Mouse (Mus musculus): ENCODE measurements at regions not wholly inside any gene's neighbourhood (a gene's known extent, or its start where the extent isn't known, plus 50 kb on each side); places are given as distances from the start of the nearest gene placed in this dataset.
A peak's percentile ranks its signal among the peaks of the same experiment; 100 is the strongest.

DNA sequence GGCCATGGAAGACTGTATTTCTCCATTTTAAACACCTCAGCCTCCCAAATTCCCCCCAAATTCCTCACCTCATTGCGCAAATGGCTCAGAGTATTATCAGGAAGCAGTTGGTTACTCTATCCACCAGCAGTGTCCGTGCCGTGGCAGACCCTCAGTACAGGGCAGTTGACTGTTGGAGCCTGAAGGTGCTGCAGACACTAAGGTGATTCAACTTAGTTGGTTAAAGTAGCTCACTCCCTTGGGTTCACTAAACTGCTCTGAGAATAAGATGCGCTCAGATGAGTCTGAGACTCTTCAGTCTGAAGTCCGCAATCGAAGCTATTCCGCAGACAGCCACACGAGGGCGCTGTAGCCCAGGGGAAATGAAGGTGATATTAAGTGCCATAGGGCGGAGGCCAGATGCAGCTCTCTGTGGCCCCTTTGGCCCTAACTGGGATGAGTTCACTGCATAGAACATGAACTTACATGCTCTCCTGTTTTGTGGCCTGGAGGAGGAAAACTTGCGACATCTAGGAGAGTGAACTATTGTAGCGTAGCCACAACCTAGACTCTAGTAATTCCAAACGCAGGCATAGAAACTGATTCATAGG is 62.9 kb downstream of the Amer3 start:
- H3K9ac ChIP-seq = no peak overlapping the region
- no peak overlapping the region for H3K4me3 ChIP-seq (replicated peaks)
- no peak for ATAC-seq (ENCODE audit: low read depth)
- no peaks in the 10 kb centered on the region for H3K27me3 ChIP-seq
- 33% methylated on average over 13 of the region's 13 CpGs for WGBS (ENCODE audit: insufficient replicate concordance)
- H3K36me3 ChIP-seq = no peaks in the 10 kb centered on the region
- H3K4me1 ChIP-seq (replicated peaks) = no peaks in the 10 kb centered on the region
- H3K4me2 ChIP-seq = no peak overlapping the region
- DNase-seq = peak; percentile 12
- no peak overlapping the region for H3K27ac ChIP-seq
- no peaks in the 10 kb centered on the region for H3K9me3 ChIP-seq (replicated peaks)

DNA sequence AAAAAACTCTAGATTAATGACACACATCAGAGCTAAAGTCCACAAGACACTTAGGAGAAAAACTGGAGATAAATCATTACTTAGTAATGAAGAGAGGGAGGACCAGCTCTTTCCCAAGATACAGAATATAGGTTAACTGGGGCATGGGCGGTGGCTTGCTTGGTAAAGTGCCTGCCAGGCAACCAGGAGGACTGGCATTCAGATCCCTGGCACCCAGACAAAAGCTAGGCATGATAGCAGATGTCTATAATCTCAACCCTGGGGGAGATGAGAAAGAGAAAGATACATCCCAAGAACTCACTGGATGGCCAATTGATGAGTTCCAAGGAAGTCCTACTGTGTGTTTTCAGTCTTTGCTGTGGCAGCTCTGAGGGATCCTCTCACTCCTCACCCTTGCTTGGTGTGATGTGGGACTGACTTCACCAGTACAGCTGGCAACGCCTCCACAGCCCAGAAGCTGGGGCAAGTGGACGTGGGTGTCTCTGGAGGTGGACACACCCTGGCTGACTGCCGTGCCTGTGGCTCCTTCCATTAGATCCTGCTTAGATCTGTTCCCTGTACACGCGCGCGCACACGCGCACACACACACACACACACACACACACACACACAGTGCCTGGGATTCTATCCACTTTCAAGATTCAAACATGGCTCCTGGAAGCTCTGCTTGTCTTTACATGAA is 74.6 kb downstream of the Amer3 start:
- Histone ChIP-seq H3K4me2 (no peak overlapping the region), H3K36me3 (no peaks in the 10 kb centered on the region), H3K9ac (no peak overlapping the region), H3K27me3 (no peaks in the 10 kb centered on the region), H3K9me3 (replicated peaks) (no peaks in the 10 kb centered on the region), H3K4me1 (replicated peaks) (no peaks in the 10 kb centered on the region), H3K27ac (no peak overlapping the region), H3K4me3 (replicated peaks) (no peak overlapping the region)
- 79% methylated on average over 10 of the region's 10 CpGs for WGBS (ENCODE audit: insufficient replicate concordance)
- DNase-seq (no peak), ATAC-seq (ENCODE audit: low read depth) (no peak)

DNA sequence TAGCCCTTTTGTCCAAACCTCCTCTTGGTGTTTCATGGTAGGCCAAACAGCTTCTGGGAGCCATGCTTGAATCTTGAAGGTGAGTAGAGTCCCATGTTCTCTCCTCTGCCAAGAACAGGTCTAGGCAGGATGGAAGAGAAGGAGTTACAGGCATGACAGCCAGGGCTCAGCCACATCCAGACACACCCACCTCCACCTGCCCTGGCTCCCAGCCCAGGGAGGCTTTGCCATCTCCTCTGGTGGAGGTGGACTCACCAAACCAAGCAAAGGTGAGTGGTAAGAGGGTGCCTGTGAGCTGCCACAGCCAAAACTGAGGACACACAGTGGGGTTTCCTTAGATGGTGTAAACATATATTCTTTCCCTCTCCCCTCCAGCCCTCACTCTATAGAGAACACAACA is 78.0 kb downstream of the Amer3 start:
- Histone ChIP-seq H3K27ac (no peak overlapping the region), H3K4me3 (replicated peaks) (no peak overlapping the region), H3K27me3 (no peaks in the 10 kb centered on the region), H3K36me3 (no peaks in the 10 kb centered on the region), H3K9me3 (replicated peaks) (no peaks in the 10 kb centered on the region), H3K4me1 (replicated peaks) (no peaks in the 10 kb centered on the region), H3K9ac (no peak overlapping the region), H3K4me2 (no peak overlapping the region)
- DNase-seq = no peak
- no peak for ATAC-seq (ENCODE audit: low read depth)

DNA sequence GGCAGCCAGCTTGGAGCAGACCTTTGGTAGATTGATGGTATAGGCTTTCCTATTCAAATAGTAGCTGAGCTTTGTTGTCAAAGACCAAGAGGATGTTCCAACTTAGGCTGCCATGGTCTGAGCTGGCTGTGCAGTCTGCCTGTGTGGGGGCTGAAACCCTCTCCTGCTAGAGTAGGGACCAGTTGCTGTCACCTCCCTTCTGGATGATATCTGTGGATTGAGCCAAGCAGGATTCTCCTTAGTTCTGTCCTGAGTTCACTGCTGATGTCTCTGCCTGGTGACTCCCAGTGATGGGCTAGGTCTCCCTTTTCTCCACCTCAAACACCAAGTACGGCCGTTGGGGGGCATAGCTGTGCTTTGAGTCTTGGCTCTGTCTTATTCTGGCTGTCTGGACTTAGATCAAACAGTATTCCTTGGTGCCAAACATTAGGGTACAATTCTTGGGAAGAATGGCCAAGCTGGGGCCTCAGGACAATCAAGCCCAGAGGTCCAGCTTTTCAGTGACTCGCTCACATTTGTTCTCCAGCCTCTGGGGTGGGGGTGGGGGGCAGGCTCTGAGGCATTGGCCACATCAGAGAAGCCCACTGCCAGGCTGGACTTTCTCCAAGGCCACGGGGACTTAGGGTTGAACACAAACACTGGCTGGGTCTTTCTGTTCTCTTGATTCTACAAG is 84.6 kb downstream of the Amer3 start:
- 54% methylated on average over 4 of the region's 4 CpGs for WGBS (ENCODE audit: insufficient replicate concordance)
- Histone ChIP-seq H3K36me3 (no peaks in the 10 kb centered on the region), H3K4me1 (replicated peaks) (no peaks in the 10 kb centered on the region), H3K9me3 (replicated peaks) (no peaks in the 10 kb centered on the region), H3K27ac (no peak overlapping the region), H3K4me2 (no peak overlapping the region), H3K9ac (no peak overlapping the region), H3K27me3 (no peaks in the 10 kb centered on the region), H3K4me3 (replicated peaks) (no peak overlapping the region)
- no peak for ATAC-seq (ENCODE audit: low read depth)
- no peak for DNase-seq

DNA sequence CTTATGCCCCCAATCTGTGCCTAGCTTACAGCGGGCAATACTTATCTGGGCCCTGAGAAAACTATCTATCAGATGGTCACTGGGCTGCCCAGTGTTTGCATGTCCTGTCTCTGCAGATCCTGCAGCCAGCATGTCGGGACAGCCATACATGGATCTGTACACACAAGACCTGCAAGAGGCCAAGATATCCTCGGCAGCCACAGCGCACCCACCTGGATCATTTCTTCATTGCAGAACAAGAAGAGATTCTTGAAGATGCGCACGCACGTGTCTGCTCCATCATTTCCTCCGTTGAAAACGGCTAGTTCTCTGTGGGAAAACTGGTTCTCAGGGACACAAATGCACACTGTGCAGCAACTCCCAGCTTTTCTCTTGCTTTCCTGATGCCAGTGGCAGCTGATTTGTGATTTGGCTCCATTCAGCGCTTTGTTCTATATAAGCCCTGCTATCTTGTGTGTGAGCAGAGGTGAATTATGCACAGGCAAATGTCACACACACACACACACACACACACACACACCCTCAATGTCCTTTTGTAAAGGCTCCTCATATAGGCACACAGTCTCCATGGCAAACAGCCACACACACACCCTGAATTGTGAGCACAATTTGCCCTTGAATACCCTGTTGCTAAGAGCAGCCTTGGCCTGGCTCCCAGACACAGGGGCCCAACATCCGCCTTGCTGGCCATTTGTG is 85.5 kb downstream of the Amer3 start:
- Histone ChIP-seq H3K4me3 (replicated peaks) (no peak overlapping the region), H3K27ac (no peak overlapping the region), H3K4me1 (replicated peaks) (no peaks in the 10 kb centered on the region), H3K9me3 (replicated peaks) (no peaks in the 10 kb centered on the region), H3K27me3 (no peaks in the 10 kb centered on the region), H3K36me3 (no peaks in the 10 kb centered on the region), H3K4me2 (no peak overlapping the region), H3K9ac (no peak overlapping the region)
- WGBS (ENCODE audit: insufficient replicate concordance) = 77% methylated on average over 11 of the region's 11 CpGs
- DNase-seq (no peak), ATAC-seq (ENCODE audit: low read depth) (no peak)

DNA sequence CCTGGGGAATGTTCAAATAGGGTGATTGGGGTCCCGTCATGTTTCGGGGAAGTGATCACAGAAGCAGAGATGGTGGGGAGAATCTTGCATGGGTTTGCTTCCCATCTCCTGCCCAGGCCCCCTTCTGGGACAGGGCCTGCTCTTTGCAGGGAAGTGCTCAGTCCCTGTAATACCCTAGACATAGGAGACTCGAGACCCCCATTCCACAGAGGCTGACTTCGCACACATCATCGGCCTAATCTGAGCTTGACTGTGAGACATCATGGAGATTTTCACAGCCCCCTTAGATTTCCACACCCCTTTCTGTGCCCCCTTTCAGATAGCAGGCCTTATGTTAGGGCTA is 86.0 kb downstream of the Amer3 start:
- Histone ChIP-seq H3K36me3 (no peaks in the 10 kb centered on the region), H3K9me3 (replicated peaks) (no peaks in the 10 kb centered on the region), H3K4me2 (no peak overlapping the region), H3K4me1 (replicated peaks) (no peaks in the 10 kb centered on the region), H3K9ac (no peak overlapping the region), H3K27me3 (no peaks in the 10 kb centered on the region), H3K27ac (no peak overlapping the region), H3K4me3 (replicated peaks) (no peak overlapping the region)
- 76% methylated on average over 5 of the region's 5 CpGs for WGBS (ENCODE audit: insufficient replicate concordance)
- ATAC-seq (ENCODE audit: low read depth) = no peak
- no peak for DNase-seq

DNA sequence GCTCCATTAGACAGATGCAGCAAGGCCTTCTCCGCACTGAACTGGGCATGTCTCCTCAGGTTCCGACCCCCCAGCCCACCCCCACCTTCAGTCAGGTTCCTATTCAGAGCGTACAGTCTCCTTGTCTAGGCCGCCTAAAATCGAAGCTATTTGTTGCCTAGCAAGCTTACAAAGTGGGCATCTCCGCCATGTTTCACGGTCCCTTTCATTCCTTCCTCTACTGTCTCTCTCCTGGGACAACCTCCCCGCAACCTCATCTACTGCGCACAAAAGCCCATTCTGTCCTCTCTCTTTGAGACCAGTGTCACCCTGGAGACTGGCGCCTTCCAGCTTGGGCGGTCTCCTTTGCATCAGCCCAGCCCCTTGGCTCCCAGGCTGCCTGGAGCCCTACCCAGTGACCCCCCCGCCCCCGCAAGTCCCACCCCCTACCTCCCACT is 86.8 kb downstream of the Amer3 start:
- no peaks in the 10 kb centered on the region for H3K4me1 ChIP-seq (replicated peaks)
- H3K27ac ChIP-seq = no peak overlapping the region
- WGBS (ENCODE audit: insufficient replicate concordance) = 76% methylated on average over 13 of the region's 13 CpGs
- DNase-seq = no peak
- H3K9ac ChIP-seq = no peak overlapping the region
- no peak for ATAC-seq (ENCODE audit: low read depth)
- H3K36me3 ChIP-seq = no peaks in the 10 kb centered on the region
- H3K27me3 ChIP-seq = no peaks in the 10 kb centered on the region
- no peaks in the 10 kb centered on the region for H3K9me3 ChIP-seq (replicated peaks)
- no peak overlapping the region for H3K4me2 ChIP-seq
- no peak overlapping the region for H3K4me3 ChIP-seq (replicated peaks)

- ATAC-seq (ENCODE audit: low read depth) = no peak
- no peak overlapping the region for H3K4me2 ChIP-seq
- H3K4me3 ChIP-seq (replicated peaks) = no peak overlapping the region
Observed at GRCm38 (mm10) chr1:34677105-34677741, 97.8 kb downstream of the Amer3 start.

DNA sequence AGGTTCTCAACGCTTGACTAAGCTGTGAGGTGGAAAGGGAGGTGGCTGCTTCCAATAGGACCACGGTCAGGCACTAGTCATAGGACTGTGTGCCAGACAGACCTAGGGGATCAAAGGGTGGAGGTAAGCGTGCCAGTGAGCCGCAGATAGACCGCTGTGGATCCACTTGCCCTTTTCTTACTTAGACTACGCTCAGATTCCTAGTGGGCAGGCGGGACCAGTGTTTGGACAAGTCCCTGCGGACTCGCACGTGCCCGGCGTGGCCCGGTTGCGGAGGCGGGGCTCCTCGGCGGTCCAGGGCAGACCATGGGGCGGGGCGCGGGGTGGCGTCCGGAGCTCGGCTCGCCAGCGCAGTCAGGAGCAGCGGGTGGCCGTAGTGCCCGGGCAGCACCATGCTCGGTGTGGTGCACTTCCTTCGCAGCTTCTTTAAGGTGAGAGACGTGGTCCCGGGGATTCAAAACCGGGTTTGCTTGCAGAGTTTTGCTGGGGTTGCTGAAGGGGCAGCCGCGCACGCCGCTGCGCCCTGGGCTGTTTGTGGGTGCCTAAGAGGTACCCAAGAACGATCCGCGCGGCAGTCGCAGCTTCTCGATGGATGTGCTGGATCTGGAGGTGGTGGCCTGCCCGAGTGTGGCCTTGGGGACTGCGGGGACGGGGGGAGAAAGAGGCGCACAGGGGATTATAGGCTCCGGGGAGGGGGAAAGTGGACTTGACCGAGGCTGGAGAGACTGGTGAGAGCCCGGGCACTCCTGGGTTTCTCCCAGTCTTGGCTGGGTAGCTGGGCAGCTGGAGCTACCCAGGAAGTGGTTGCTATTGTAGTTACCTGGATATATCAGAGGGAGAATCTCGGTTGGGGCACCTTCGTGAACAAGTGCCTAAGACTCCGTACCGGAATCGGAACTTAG is 98.6 kb downstream of the Amer3 start:
- WGBS (ENCODE audit: insufficient replicate concordance) = 1% methylated on average over 56 of the region's 56 CpGs
- H3K27ac ChIP-seq = no peak overlapping the region
- no peak for DNase-seq
- H3K27me3 ChIP-seq = peaks cover 53% of the 10 kb centered on the region
- peak overlapping the region; percentile 56 for H3K4me2 ChIP-seq
- 0 out of 2 replicates have a peak, but pooled peaks have one; percentile 15 for ATAC-seq (ENCODE audit: low read depth)
- no peaks in the 10 kb centered on the region for H3K9me3 ChIP-seq (replicated peaks)
- H3K9ac ChIP-seq = no peak overlapping the region
- peak overlapping the region; percentile 35 for H3K4me3 ChIP-seq (replicated peaks)
- H3K36me3 ChIP-seq = no peaks in the 10 kb centered on the region
- 0 out of 2 replicates have a peak, but pooled peaks cover 2% of the 10 kb centered on the region for H3K4me1 ChIP-seq (replicated peaks)

More at GRCm38 (mm10) chr1:34677105-34677741, 97.8 kb downstream of the Amer3 start:
- no peaks in the 10 kb centered on the region for H3K9me3 ChIP-seq (replicated peaks)
- DNase-seq = no peak
- no peak overlapping the region for H3K27ac ChIP-seq
- no peak overlapping the region for H3K9ac ChIP-seq
- H3K27me3 ChIP-seq = peaks cover 53% of the 10 kb centered on the region
- 34% methylated on average over 12 of the region's 12 CpGs for WGBS (ENCODE audit: insufficient replicate concordance)
- no peaks in the 10 kb centered on the region for H3K36me3 ChIP-seq
- H3K4me1 ChIP-seq (replicated peaks) = 0 out of 2 replicates have a peak, but pooled peaks cover 2% of the 10 kb centered on the region

DNA sequence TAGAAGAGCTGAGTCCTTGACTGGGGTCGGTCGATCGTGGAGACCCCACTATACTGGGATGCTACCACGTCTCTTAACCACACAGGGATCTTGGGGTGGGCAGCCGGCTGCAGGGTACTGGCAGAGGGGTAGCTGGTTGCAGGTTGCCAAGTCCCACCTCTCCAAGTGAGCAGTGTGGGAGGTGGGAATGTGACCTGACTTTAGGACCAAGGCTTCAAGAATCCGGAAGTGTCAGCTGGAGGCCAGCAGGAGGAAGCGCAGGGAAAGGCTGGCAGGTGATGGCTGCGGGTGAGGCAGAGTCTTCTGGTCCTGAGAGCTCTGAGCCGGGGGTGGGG is 99.2 kb downstream of the Amer3 start:
- Histone ChIP-seq H3K27me3 (peaks cover 53% of the 10 kb centered on the region), H3K36me3 (no peaks in the 10 kb centered on the region), H3K27ac (no peak overlapping the region), H3K4me2 (peak overlapping the region; percentile 56), H3K9ac (no peak overlapping the region), H3K4me3 (replicated peaks) (no peak overlapping the region), H3K4me1 (replicated peaks) (0 out of 2 replicates have a peak, but pooled peaks cover 2% of the 10 kb centered on the region), H3K9me3 (replicated peaks) (no peaks in the 10 kb centered on the region)
- DNase-seq (no peak), ATAC-seq (ENCODE audit: low read depth) (no peak)
- WGBS (ENCODE audit: insufficient replicate concordance) = 3% methylated on average over 9 of the region's 9 CpGs
